Mouse (Mus musculus) stomach, embryonic 14.5 days (tissue): ENCODE data around the gene Ms4a14. TPM values are rescaled to one million over a fixed set of nuclear protein-coding genes. Genes with fewer than 3 reads are reported as not detected.
"Not testable (repeated sequence)": the region's sequence is repeated elsewhere in the genome, so short reads cannot be mapped to it uniquely, and the experiment has no call there.

ENCODE experiments used
- ATAC-seq: fragments of 200-750 bp; cut with Nextera tagmentation; 2 replicates; pipeline ENCODE4 v1.8.0; 2017; ENCODE audit warnings: low read depth, moderate TSS enrichment; ENCODE audit not compliant: insufficient number of reproducible peaks, insufficient read depth, low FRiP score
- H3K27ac ChIP-seq: fragments of 300-500 bp; sonication (generic); 2 replicates; pipeline ENCODE4 v1.5.1; 2014; ENCODE audit warnings: mild to moderate bottlenecking, low read length, moderate library complexity, mixed read lengths
- H3K27me3 ChIP-seq: fragments of 300-500 bp; sonication (generic); 2 replicates; pipeline ENCODE4 v1.6.1; 2014; ENCODE audit warnings: low read length, control low read depth, mixed read lengths; ENCODE audit not compliant: control insufficient read depth, insufficient read depth
- H3K36me3 ChIP-seq: fragments of 300-500 bp; sonication (generic); 2 replicates; pipeline ENCODE4 v1.6.1; 2014; ENCODE audit warnings: mild to moderate bottlenecking, control low read depth, low read length, moderate library complexity, mixed read lengths; ENCODE audit not compliant: control insufficient read depth, insufficient read depth
- H3K4me1 ChIP-seq: fragments of 300-500 bp; sonication (generic); 2 replicates; pipeline ENCODE4 v1.6.1; 2014; ENCODE audit warnings: low read length, control low read depth, mixed read lengths; ENCODE audit not compliant: control insufficient read depth, insufficient read depth
- H3K4me2 ChIP-seq: fragments of 300-500 bp; sonication (generic); replicated peaks from 2 replicates; pipeline ENCODE4 v1.6.1; 2014; ENCODE audit warnings: low read depth, low read length, control low read depth
- H3K4me3 ChIP-seq: fragments of 300-500 bp; sonication (generic); 2 replicates; pipeline ENCODE4 v1.5.1; 2014; ENCODE audit warnings: low read depth, low read length, control low read depth
- H3K9ac ChIP-seq: fragments of 300-500 bp; sonication (generic); replicated peaks from 2 replicates; pipeline ENCODE4 v1.6.1; 2014; ENCODE audit warnings: low read depth, mild to moderate bottlenecking, control low read depth, low read length, moderate library complexity, mixed read lengths
- H3K9me3 ChIP-seq: fragments of 300-500 bp; sonication (generic); 2 replicates; pipeline ENCODE4 v1.6.1; 2016; ENCODE audit warnings: low read depth, low read length, control low read depth; ENCODE audit not compliant: control insufficient read depth
- WGBS: fragments of 180-500 bp; shearing (Covaris S2); extraction: QIAGEN DNeasy Blood & Tissue Kit; methylation state at CpG from one replicate; pipeline ENCODE4 v1.1.7; 2014; 5-methylcytosine and 5-hydroxymethylcytosine counted together
- polyA plus RNA-seq: library from polyadenylated mRNA; unstranded; fragments of >200 nt; fragmentation: Nextera tagmentation; extraction: Ambion mirVana; gene quantifications from 2 replicates; pipeline ENCODE4 v1.2.1, GENCODE M21; 2014

Gene Ms4a14
- polyA plus RNA-seq, 1 experiment from 2014 or later, result not detected

DNA sequence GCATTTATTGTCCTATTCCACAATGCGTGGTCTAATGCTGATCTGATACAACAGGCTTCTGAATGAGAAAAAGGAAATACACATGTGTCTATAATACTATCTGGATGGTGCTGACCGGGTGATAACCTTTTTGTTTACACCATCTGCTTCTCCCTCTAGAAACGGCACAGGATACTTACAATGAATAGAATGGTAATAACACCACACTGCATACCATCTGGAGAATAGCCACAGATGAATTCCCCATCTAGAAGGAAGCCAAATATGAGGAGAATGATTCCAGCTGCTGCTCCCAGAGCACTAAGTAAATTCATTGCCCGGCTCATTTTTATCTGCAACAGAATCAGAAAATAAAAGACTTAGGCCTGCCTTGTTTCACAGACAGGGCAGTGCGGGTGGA, 37.8 kb downstream of the Ms4a14 start:
- Histone ChIP-seq H3K36me3 (no peaks in the 10 kb centered on the region), H3K9ac (no peak overlapping the region), H3K4me2 (no peak overlapping the region), H3K27ac (no peak overlapping the region), H3K4me3 (no peak overlapping the region), H3K27me3 (no peaks in the 10 kb centered on the region), H3K4me1 (peaks cover 6% of the 10 kb centered on the region; the same call in 1 of the 2 replicates), H3K9me3 (no peaks in the 10 kb centered on the region)
- 17% methylated on average over 5 of the region's 5 CpGs for WGBS
- peak; percentile 67; the same call in 1 of the 2 replicates for ATAC-seq

DNA sequence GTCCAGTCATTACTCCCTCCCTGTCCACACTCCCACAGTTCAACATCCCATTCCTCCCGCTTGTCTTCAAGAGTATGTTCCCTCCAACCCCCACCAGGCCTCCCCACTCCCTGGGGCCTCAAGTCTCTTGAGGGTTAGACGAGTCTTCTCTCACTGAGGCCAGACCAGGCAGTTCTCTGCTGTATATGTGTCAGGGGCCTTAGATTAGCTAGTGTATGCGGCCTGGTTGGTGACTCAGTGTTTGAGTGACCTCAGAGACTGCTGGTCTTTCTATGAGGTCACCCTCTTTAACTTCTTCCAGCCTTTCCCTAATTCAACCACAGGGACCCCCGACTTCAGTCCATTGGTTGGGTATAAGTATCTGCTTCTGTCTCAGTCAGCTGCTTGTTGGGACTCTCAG, 47.3 kb downstream of the Ms4a14 start:
- 73% methylated on average over 4 of the region's 4 CpGs for WGBS
- Histone ChIP-seq H3K9ac (no peak overlapping the region), H3K4me2 (no peak overlapping the region), H3K9me3 (no peaks in the 10 kb centered on the region), H3K27ac (no peak overlapping the region), H3K4me3 (no peak overlapping the region), H3K27me3 (no peaks in the 10 kb centered on the region), H3K36me3 (no peaks in the 10 kb centered on the region), H3K4me1 (no peaks in the 10 kb centered on the region)
- ATAC-seq, result no peak

DNA sequence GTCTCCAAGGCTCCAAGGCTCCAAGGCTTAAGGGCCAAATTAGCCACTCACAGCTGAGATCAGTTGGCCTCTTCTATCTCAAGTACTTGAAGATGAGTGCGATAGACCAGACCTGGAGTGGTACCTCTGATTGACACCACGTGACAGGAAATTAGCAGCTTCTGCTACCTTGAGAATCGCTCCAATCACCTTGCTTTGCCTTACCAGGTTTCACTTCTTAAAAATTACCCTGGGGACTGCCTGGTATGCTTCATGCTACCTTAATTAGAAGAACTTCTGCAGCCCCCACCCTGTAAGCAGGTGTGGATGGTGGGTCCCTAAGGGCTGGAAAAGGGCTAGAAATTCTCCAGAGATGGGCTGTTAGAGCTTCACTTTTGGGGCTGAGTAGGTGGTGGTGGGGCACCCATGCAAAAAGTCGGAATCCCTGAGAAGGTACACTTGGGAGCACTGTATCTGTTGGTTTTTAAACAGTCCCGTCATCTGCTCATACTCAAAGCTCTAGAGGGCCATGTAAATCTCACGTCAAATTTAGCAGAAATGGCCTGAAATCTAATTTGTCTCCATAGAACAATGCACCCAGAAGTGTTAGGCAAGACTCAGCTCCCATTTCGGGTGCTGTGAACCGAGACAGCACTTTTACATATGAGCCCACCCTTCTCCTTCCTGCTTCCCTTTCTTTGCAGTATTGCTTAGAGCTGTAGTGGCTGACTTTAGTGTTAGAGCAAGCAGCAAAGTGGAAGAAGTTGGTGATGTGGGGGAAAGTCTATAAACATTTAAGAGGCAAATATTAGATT, 48.0 kb downstream of the Ms4a14 start, which contains the start of gene Ms4a1:
Gene Ms4a1, minus strand, starts transcription at position 190 of the 794 bp plus-strand sequence.
- Histone ChIP-seq H3K4me2 (no peak within 1 kb of the TSS), H3K36me3 (no peaks in the 10 kb centered on the region), H3K9me3 (no peaks in the 10 kb centered on the region), H3K27me3 (no peaks in the 10 kb centered on the region), H3K4me3 (no peak within 1 kb of the TSS), H3K27ac (no peak within 1 kb of the TSS), H3K4me1 (no peaks in the 10 kb centered on the region), H3K9ac (no peak within 1 kb of the TSS)
- ATAC-seq, result no peak
- 84% methylated on average over 8 of the region's 8 CpGs for WGBS

DNA sequence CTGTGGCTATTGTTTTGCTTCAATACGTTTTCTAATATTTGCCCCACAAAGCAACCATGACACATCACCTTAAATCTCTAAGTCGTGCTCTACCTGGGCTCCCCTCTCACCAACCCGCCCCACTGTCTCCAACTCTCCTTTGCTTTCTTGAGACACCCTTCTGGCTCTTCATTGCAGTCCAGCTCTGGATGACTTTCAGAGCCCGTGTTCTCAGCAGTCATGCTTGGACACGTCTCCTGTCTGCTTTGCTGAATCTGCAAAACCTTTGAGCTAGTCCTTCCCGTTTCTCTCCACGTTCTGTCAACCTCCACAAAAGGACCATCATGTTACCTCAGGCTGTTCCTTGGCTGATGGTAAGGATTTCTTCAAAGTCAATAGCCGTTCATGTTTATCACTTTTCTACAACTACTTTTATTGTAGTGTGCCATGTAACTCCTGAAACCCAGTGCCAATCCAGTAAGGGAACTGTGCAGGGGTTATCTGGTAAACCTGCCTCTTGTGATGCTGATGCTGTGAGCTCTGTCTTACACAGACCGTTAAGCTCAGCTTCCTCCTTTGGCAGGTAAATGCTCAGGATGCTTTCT, 49.6 kb downstream of the Ms4a14 start:
- Histone ChIP-seq H3K9me3 (no peaks in the 10 kb centered on the region), H3K36me3 (no peaks in the 10 kb centered on the region), H3K4me3 (no peak overlapping the region), H3K27me3 (no peaks in the 10 kb centered on the region), H3K9ac (no peak overlapping the region), H3K27ac (no peak overlapping the region), H3K4me1 (no peaks in the 10 kb centered on the region), H3K4me2 (no peak overlapping the region)
- WGBS, result 81% methylated on average over 9 of the region's 9 CpGs
- ATAC-seq, result no peak

DNA sequence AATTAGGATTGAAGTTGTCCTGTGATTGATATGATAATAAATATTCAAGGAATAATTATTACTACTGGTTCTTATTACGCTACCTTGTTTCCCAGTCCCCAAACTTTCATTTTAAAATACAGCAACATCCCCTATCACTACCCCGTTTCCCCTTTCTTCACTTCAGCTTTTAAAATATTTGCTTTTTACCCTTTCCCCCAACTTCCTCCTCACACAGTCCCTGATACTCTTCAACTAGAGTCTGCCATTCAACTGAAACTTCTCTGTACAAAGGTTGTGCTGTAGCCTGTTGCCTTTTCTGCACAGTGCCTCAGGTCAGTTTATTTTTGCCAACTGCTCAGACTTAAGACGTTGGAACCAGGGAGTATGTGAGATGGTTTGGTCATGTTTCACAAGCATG, 50.7 kb downstream of the Ms4a14 start:
- no peaks in the 10 kb centered on the region for H3K36me3 ChIP-seq
- no peak overlapping the region for H3K4me3 ChIP-seq
- no peaks in the 10 kb centered on the region for H3K27me3 ChIP-seq
- H3K9ac ChIP-seq, result no peak overlapping the region
- no peaks in the 10 kb centered on the region for H3K4me1 ChIP-seq
- H3K9me3 ChIP-seq, result no peaks in the 10 kb centered on the region
- no peak for ATAC-seq
- 66% methylated on average over 3 of the region's 3 CpGs for WGBS
- no peak overlapping the region for H3K4me2 ChIP-seq
- H3K27ac ChIP-seq, result no peak overlapping the region

DNA sequence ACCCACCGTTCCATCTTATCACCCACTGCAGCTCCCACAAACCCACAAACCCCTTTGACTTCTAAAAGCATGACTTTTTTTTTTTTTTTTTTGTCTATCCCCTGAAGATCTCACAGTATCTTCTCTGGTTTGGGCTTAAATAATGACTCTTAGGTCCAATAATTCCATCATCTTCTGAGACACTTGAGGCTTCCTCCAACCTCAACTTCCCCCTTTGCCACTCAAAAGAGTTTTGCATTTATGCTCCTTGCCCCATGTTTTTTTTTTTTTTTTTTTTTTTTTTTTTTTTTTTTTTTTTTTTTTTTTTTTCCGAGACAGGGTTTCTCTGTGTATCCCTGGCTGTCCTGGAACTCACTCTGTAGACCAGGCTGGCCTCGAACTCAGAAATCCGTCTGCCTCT, 51.3 kb downstream of the Ms4a14 start:
- H3K4me3 ChIP-seq, H3K27me3 ChIP-seq, H3K9me3 ChIP-seq, H3K27ac ChIP-seq, H3K9ac ChIP-seq, H3K36me3 ChIP-seq, ATAC-seq, H3K4me1 ChIP-seq, H3K4me2 ChIP-seq: not testable (repeated sequence)
- 55% methylated on average over 4 of the region's 4 CpGs for WGBS

DNA sequence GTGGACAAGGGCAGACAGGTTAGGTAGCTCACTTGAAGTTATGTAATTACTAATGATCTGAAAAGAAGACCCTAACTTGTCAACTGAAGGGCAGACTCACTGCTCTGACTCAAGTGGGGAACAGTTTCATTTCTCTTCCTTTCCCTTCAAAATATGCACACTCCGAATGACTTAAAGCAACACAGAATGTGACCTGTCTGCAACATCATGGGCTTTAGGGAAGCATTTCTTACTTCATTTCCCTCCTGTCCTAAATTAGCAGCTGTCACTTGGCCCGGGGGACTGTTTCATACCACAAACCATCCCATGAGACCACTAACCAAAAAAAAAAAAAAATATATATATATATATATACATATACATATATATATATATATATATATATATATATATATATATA, 52.7 kb downstream of the Ms4a14 start:
- no peak overlapping the region for H3K27ac ChIP-seq
- no peak for ATAC-seq
- no peak overlapping the region for H3K4me3 ChIP-seq
- no peaks in the 10 kb centered on the region for H3K36me3 ChIP-seq
- H3K9ac ChIP-seq, result no peak overlapping the region
- H3K27me3 ChIP-seq, result no peaks in the 10 kb centered on the region
- no peaks in the 10 kb centered on the region for H3K4me1 ChIP-seq
- no peak overlapping the region for H3K4me2 ChIP-seq
- WGBS, result 77% methylated on average over 2 of the region's 2 CpGs
- no peaks in the 10 kb centered on the region for H3K9me3 ChIP-seq
